Mouse (Mus musculus) ovary, adult 18-20 months (tissue): ENCODE data around the gene Gcn1l1.

Experiments used
- DNase-seq: peaks from one replicate; pipeline ENCODE4 v3.0.0; 2022; ENCODE audit warnings: low spot score, mixed read lengths

Gcn1l1 gene

GRCm38 (mm10) chr5:115656677-115657076 lies 91.6 kb downstream of the Gcn1l1 start:
- no peak for DNase-seq

DNA sequence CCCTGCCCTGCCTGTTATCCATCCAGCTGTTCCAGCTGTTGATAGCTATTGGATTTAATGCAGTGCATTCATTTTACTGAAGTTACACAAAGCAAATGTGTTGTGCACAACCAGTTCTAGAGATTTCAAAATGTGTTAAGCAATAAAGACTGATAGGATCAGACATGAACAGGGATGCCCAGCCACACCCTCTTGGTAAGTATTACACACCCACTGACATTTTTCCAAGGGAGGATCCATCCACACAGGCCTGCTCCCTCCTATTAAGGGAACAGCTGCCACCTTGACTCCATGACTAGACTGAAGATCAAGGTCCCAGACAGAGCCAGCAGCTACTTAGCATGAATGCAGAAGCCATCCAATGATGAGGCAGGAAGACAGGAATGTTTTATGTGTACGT lies 92.2 kb downstream of the Gcn1l1 start:
- DNase-seq: no peak

- DNase-seq: no peak
Observed at GRCm38 (mm10) chr5:115658352-115658751, 93.3 kb downstream of the Gcn1l1 start.

- no peak for DNase-seq
Observed at GRCm38 (mm10) chr5:115662658-115663057, 97.6 kb downstream of the Gcn1l1 start.

DNA sequence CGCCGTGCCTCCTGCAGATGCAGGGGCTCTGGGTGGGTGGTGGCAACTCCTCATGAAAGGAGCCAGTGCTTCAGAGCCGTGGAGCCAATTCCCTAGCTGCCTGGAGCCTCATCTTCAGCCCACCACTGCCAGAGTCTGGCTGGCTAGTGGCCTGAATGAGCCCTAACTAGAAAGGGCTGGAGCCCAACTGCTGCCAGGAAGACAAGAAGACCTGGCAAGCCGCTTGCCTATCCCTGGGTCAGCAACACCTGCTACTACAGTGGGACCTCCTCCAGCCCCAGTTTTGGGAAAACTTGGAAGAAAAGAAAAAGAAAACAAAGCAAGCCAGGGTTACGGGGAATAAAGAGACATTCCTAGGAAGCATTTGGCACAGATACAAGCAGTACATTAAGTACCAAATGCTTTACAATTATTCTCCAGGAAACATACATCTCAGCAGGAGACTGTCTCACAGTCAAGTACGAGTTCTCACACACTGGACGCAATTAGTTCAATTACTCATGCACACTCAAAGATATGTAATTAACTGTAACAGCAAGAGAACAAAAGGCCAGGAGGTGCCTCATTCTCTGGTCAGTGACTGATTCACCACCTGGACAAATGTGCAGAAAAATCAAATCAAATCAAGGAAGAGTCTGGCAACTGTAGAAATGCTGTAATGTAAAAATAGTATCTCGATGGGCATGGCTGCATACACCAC lies 101.5 kb downstream of the Gcn1l1 start:
- no peak for DNase-seq

DNA sequence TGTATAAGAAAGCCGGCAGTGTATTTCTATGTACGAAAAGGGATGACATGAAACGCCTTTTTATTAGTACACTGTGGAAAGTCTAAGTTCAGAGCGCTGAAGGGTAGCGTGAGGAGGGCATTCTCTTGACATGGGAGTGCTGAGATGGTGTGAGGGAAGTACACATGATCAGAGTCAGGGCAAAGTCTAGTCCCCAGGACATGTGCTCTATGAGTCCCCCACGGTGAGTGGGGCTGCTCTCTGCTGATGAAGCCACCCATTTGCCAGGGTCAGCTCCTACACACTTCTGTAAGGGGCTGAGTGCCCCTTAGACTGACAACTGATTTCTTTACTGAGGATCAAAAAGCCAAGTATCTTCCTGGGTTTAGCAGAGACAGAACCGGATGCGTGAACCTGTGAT lies 102.2 kb downstream of the Gcn1l1 start:
- DNase-seq: no peak

GRCm38 (mm10) chr5:115667894-115668293 lies 102.8 kb downstream of the Gcn1l1 start:
- no peak for DNase-seq

DNA sequence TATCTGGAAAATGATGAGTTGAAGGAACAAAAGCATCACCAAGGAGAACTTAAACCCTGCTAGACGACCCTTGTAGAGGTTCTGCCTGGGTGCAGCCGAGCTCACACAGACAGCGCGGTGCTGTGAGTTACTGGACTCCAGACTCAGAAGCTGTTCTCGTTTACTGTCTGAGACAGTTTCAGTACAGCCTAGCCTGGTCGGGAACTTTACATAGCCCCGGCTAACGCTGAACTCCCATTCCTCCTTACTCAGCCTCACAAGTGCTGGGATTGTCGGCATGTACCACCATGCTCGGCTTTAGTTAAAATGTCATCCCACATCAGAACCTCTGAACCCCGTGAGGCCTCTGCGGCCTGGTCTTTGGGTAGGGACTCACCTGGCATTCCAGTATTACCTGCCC lies 103.9 kb downstream of the Gcn1l1 start:
- no peak for DNase-seq

GRCm38 (mm10) chr5:115669974-115670373 lies 104.9 kb downstream of the Gcn1l1 start:
- DNase-seq: no peak

- no peak for DNase-seq
Observed at GRCm38 (mm10) chr5:115670406-115670805, 105.4 kb downstream of the Gcn1l1 start.

DNA sequence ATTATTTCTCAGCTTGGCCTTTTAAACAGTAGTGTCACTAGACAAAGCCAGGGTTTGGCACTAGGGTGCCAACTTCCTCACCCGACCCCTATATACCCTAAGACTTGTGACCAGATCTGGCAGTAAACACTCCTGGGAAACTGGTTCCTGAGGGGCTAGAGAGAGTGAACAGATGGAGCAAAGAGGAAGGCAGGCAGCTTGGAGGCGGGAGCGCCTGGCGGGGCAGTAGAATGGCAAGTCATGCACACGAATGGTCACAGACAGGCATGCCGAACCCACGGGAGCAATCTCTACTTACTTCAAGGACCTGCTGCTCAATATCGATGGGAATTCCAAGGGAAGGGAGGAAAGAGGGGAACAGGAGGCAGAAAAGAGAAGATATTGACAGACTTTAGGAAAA lies 106.8 kb downstream of the Gcn1l1 start:
- DNase-seq: no peak
